Comparison of ENCODE assay signal across 1 mouse cellular context in the genomic region with DNA sequence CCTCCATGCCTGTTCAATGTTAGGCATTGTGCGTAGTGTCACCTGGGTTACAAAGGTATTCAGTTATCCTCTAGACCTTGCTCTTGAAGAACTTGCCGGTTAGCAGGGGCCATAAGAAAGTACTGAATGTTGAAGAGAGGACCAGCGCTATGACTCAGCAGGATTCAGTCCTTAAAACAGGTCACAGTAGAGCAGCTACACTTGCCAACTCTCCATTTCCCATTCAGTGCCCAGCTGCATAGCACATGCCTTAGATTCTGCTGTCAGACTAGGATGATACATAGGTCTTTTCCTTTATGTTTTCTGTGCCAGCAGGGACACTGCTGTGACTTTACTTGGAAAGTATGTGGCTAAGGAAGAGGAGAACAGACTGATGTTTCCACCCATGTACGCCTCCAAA.
TF ChIP-seq lines count a peak whose summit lies in the region.

No protein-coding gene starts in this region.

TF ChIP-seq in ES-E14, 5 proteins besides CTCF, POLR2A, EP300 and RAD21:
- TF ChIP-seq MAFK (IDR thresholded peaks at IDR 0.05; ENCODE audit: insufficient read depth, low read depth, low read length) (peak; percentile 55; the same call in 1 of the 2 replicates), HCFC1 (IDR thresholded peaks at IDR 0.05; ENCODE audit: borderline replicate concordance, insufficient read depth, low read length) (no peak)
